Mouse (Mus musculus) retina, postnatal 1 day (tissue): ENCODE data around the gene Dedd2.
A peak's percentile ranks its signal among the peaks of the same experiment; 100 is the strongest.

Experiments used
- DNase-seq: peaks from one replicate; pipeline ENCODE4 v3.0.0-alpha.2; 2012

Dedd2 gene

DNA sequence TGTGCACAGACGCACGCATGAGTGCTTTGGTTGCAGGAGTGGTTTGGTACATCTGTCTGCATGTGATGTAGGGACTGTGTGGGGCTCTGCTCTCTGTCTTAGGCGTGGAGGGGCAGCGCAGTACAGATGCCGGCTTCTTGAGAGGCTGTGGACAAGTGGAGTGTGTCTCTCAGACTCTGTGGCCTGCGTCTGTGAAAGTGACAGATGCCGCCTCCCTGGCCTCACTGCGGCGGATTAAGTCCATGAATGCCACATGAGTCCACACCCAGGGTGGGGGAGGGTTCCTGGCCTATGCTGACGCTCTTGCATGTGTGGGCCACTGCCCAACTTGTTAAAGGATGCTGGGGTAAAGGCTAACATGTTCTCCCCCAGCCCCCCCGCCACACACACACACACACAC is 46.1 kb downstream of the Dedd2 start:
- DNase-seq: peak; percentile 84

DNA sequence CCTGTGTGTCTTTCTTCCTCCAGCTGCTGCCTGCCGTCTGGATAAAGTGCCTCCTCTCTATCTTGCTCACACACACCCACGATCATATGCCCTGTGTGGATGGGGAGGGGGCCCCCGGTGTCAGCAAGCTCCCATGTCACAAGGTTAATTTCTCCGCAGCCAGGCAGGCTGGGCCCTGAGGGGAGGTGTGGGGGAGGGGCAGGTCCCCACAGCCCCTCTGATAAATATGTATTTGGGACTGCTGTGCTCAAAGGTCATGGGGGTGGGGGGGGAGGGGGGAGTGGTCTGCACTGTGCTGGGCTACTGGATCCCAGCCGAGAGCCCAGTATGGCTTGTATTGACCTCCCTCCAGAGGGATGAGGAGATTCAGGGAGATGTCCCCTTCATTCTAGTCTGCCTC is 47.7 kb downstream of the Dedd2 start:
- peak; percentile 29 for DNase-seq

DNA sequence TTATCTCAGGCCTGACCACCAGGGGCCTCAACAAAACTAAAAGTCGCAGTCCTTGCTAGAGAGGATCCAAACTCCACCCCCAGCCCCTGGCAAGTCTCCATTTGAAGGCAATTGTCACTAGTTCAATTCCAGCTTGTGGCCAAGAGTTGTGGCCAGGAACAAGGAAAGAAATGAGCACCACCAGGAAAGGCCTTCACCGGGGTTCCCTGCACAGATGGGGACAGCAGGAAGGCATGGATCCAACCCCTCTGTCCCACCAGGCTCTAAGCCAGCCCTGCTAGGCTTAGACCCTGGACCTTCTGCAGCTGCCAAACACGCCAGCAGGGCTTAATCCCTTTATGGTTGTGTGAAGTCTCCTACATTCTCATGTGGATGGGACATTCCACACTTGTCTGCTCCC is 49.8 kb downstream of the Dedd2 start:
- DNase-seq: no peak

DNA sequence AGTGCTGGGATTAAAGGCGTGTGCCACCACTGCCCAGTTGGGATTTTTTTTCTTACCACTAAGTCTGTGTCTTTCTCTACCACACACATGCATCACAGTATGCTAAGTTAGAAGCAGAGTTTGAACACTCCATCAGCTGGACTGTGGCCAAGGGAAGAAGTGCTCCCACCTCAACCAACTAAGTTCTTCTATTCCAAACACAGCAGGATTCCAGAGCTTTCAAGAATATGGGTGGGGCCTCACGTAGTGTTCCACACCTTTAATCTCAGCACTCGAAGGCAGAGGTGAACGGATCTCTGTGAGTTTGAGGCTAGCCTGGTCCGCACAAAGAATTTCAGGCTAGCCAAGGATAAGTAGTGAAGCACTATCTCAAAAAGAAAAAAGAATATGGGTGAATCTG is 54.3 kb downstream of the Dedd2 start:
- no peak for DNase-seq

DNA sequence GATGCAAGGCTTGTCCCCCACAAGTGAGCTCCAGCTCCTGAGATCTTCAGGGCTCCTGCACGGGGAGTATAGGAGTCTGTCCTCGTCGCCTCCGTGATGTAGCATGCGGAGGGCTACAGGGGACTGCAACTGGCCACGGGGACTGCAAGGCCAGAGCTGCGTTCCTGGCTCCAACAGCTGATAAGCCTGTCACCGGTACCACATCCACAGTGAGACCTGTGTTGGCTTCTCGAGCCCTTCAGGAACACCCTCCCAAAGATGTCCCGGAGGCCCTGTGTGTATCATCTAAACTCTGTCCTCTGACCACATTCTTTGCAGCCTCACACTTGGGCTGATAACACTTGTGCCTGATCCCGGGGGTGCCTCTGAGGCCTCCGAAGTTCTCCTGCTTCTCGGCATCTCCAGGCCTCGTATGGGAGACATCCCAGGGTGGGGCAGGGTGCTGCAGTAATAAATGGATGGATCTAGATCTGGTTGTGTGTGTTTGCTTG is 64.2 kb downstream of the Dedd2 start:
- no peak for DNase-seq

DNA sequence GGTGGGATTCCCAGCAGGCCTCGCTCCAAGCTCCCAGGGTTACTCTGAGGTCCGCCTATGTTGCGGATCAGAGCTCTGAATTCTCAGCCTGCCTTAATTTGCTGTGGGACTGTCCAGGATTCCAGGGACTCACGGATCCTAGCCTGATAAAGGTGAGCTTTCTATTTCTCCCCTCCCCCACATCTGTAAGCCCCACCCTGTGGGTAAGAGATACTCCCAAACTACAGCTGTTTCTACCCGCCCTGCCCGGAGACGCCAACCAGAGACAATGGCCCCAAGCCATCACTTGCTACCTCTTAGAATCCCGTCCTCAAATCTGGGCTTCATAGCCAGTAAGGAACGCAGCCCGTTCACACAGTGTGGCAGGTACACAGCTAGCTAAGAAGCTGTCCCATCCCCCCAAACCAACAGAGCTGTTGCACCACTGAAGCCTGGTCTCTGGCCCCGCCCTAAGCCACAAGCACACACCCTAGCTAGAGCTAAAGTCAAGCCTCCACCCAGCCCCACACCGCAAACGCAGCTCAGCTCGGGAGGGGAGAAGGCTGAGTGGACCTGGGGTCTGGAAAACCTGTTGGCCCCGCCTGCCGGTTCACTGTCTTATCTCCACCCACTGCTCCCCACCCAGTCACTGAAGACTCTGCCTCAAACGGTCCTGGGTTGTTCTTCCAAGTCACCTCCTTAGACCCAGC is 64.8 kb downstream of the Dedd2 start:
- DNase-seq: peak; percentile 28

DNA sequence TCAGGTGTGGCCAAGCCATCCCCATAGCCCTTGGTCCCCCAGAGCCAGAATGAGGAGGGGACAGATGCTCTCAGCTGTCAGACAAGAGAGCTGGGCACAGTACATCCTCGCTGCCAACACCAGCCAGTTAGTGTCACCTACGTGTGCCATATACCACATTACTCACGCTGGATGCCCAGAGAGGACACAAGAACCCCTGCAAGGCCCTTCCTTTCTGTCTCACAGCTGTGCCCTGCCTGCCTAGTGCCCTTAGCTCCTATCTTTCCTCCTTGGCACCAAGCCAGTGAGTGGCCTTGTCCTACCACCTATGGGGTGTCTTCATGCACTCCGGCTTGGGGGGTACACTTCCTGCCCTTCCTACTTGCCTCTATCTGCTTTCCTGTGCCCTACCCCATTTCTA is 65.8 kb downstream of the Dedd2 start:
- DNase-seq: peak; percentile 46

DNA sequence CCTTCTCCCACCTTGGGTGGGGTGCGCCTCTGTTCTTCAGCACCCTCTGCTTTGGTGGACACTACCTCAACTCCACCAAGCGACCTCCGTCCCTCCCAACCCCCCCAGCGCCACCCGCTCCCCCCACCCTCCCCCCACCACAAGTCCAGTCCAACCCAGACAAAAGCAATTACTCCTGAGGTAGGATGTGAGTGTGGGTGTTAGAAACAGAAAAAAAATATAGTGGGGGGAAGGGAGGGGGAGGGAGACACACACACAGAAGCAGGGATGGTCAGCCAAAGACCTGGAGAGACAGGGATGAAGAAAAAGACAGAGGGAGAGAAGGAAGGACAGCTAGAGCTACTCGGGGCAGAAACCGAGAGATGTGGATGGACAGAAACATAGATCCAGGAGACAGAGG is 66.6 kb downstream of the Dedd2 start:
- DNase-seq: peak; percentile 59

DNA sequence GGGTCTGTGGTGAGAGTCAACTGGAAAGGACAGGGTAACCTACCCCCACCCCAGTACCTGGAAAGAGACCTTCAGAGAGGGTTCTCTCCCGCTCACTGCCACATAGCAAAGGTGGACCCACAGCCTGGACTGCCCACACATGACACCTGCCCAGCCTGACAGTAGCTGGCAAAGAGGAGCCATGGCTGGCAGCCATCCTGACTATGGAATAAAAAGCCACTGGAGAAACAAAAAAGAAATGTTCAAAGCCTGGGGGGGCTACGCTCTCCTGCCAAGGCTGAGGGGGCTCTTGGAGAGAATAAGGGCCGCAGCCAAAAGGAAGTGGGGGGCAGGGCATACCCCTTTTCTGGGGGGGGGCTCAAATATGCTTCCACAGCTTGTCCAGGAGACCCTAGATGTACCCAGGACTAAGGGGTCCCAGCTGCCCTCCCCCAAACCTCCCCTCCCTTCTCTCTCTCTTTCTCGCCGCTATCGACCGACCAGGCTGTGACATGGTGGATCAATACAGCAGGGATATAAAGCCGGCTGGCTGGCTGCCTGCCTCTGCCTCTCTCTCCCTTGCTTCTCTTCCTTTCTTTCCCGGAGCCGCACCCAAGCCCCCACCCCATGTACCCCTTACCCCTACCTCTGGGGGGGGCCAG is 68.4 kb downstream of the Dedd2 start:
- peak; percentile 19 for DNase-seq

DNA sequence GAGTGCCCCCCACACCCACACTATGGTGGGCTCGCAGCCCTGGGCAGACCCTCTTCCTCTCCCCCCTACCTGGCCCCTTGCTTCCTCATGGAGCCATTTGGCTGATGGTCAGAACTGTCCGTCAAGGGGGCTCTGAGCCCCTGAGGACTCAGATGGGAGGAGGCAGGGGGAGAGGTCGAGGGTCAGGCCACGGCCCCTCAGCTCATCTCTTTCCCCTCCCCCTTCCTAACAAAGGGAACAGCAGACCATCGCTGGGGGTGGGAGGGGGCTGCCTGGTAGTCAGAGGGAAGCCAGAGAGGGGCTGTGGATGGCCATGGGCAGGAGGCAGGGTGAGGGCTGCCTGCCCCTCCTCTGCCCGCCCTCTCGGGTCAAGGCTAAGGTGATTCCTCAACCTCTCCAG is 69.4 kb downstream of the Dedd2 start:
- DNase-seq: peak; percentile 71

DNA sequence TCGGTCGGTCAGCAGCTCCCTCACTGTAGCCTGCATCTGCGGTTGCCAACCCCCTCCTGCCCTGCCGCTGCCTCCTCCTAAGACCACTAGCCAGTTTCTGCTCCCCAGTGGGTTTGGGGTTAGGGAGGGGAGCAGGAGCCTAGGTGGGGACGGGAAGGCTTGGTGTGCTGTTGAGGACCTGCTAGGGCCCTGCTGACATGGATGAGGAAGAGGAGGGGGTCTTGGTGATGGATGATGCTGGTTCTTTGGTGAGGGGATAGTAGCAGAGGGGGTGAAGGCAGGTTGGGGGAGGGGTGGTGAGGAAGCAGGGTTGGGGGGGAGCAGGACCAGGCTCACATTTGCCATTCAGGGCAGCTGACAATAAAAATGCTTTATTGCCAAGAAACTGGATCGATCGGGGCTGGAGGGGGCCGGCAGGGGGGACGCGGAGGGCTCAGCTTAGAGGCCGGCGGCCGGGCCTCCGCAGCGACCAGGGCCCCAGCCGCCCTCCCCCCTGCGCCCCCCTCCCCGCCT is 70.2 kb downstream of the Dedd2 start:
- peak; percentile 40 for DNase-seq
